Mouse (Mus musculus) CH12.LX (cell line): ENCODE results near the gene Slc19a2. TPM values are rescaled to one million over a fixed set of nuclear protein-coding genes. Genes with fewer than 3 reads are reported as not detected.

Experiments
- DNase-seq: peaks from one replicate; pipeline ENCODE4 v3.0.0-alpha.2; 2013; ENCODE audit errors: extremely low read depth
- H3K27ac ChIP-seq: 2 replicates; pipeline ENCODE4 v1.5.1; 2012; ENCODE audit warnings: low read depth, mild to moderate bottlenecking, control low read depth, moderate library complexity; ENCODE audit not compliant: insufficient read depth
- H3K27me3 ChIP-seq: replicated peaks from 2 replicates; pipeline ENCODE3; 2012; ENCODE audit warnings: inconsistent platforms
- H3K36me3 ChIP-seq, 2 experiments: replicated peaks in 1 of 2; 2 replicates each; pipeline versions ENCODE3 to v1.6.1; 2012; ENCODE audit warnings: inconsistent platforms in 1 of 2, low read length in 1 of 2, mild to moderate bottlenecking in 1 of 2, mixed read lengths in 1 of 2, moderate library complexity in 1 of 2; ENCODE audit not compliant: control insufficient read depth in 1 of 2, insufficient read depth in 1 of 2
- H3K4me1 ChIP-seq, 2 experiments: 2 replicates each; pipeline ENCODE4 v1.6.1; 2012; ENCODE audit warnings: inconsistent platforms in 1 of 2, moderate library complexity in 1 of 2; ENCODE audit not compliant: insufficient read depth in 2 of 2, control insufficient read depth in 1 of 2
- H3K4me2 ChIP-seq: 2 replicates; pipeline ENCODE4 v1.6.1; 2012; ENCODE audit warnings: low read depth, mild to moderate bottlenecking, control low read depth; ENCODE audit not compliant: poor library complexity, insufficient read depth, severe bottlenecking
- H3K4me3 ChIP-seq, 3 experiments: fragments of 150-350 bp in 1 of 3; sonication (generic) in 1 of 3; replicated peaks in 1 of 3; 2 replicates each; pipeline versions ENCODE3 to v1.5.1; 2011 to 2012; ENCODE audit warnings: low read depth in 2 of 3, low read length in 2 of 3, mild to moderate bottlenecking in 2 of 3, moderate library complexity in 2 of 3, control low read depth in 1 of 3, improper control_type of control experiment in 1 of 3, inconsistent platforms in 1 of 3, mixed read lengths in 1 of 3; ENCODE audit not compliant: poor library complexity in 1 of 3
- H3K79me2 ChIP-seq: replicated peaks from 2 replicates; pipeline ENCODE4 v1.6.1; 2012; ENCODE audit warnings: mild to moderate bottlenecking, moderate library complexity; ENCODE audit not compliant: control insufficient read depth, poor library complexity, insufficient read depth, severe bottlenecking; ENCODE audit errors: extremely low read depth
- H3K9ac ChIP-seq: 2 replicates; pipeline ENCODE4 v1.6.1; 2012; ENCODE audit warnings: low read depth, mild to moderate bottlenecking, control low read depth, moderate library complexity; ENCODE audit not compliant: insufficient read depth
- H3K9me3 ChIP-seq: replicated peaks from 2 replicates; pipeline ENCODE3; 2012; ENCODE audit warnings: low read length, inconsistent platforms, mixed read lengths
- BHLHE40 ChIP-seq: IDR thresholded peaks from 2 replicates; pipeline ENCODE4 v1.6.1; 2011; ENCODE audit warnings: mild to moderate bottlenecking, low read depth, low read length, improper control_type of control experiment
- CTCF ChIP-seq, 2 experiments: IDR thresholded peaks in 1 of 2; conservative IDR thresholded peaks in 1 of 2; 2 replicates each; pipeline ENCODE4 v1.5.1; 2011 to 2012; ENCODE audit warnings: low read depth in 2 of 2, low read length in 2 of 2, improper control_type of control experiment in 1 of 2, inconsistent platforms in 1 of 2, mild to moderate bottlenecking in 1 of 2, moderate library complexity in 1 of 2
- E2F4 ChIP-seq: IDR thresholded peaks from 2 replicates; pipeline ENCODE4 v1.6.1; 2011; ENCODE audit warnings: low read depth, low read length, improper control_type of control experiment; ENCODE audit not compliant: insufficient replicate concordance
- EP300 ChIP-seq: IDR thresholded peaks from 2 replicates; pipeline ENCODE4 v1.6.1; 2011; ENCODE audit warnings: low read length, improper control_type of control experiment
- ETS1 ChIP-seq: conservative IDR thresholded peaks from 2 replicates; pipeline ENCODE4 v1.6.1; 2012; ENCODE audit warnings: low read depth, mild to moderate bottlenecking, inconsistent platforms, low read length, improper control_type of control experiment, moderate library complexity
- GABPA ChIP-seq: IDR thresholded peaks from 2 replicates; pipeline ENCODE4 v1.6.1; 2012; ENCODE audit warnings: low read depth, low read length, improper control_type of control experiment, inconsistent platforms; ENCODE audit not compliant: insufficient replicate concordance
- JUND ChIP-seq: conservative IDR thresholded peaks from 2 replicates; pipeline ENCODE4 v1.6.1; 2011; ENCODE audit warnings: low read depth, low read length, improper control_type of control experiment
- MEF2A ChIP-seq: IDR thresholded peaks from 2 replicates; pipeline ENCODE4 v1.6.1; 2014; ENCODE audit warnings: low read depth, mild to moderate bottlenecking, inconsistent platforms, low read length, improper control_type of control experiment, borderline replicate concordance
- NRF1 ChIP-seq: IDR thresholded peaks from 2 replicates; pipeline ENCODE4 v1.6.1; 2014; ENCODE audit warnings: low read depth, mild to moderate bottlenecking, inconsistent platforms, low read length, improper control_type of control experiment, moderate library complexity
- PAX5 ChIP-seq: IDR thresholded peaks from 2 replicates; pipeline ENCODE4 v1.6.1; 2012; ENCODE audit warnings: low read length, inconsistent platforms, mixed read lengths
- POLR2A ChIP-seq: IDR thresholded peaks from 2 replicates; pipeline ENCODE4 v1.6.1; 2011; ENCODE audit warnings: low read depth, mild to moderate bottlenecking, improper control_type of control experiment, low read length
- POLR2AphosphoS2 ChIP-seq: IDR thresholded peaks from 2 replicates; pipeline ENCODE4 v1.6.1; 2011; ENCODE audit warnings: low read depth, low read length, improper control_type of control experiment
- SIN3A ChIP-seq: IDR thresholded peaks from 2 replicates; pipeline ENCODE4 v1.6.1; 2012; ENCODE audit warnings: low read length, improper control_type of control experiment, inconsistent platforms
- TBP ChIP-seq: conservative IDR thresholded peaks from 2 replicates; pipeline ENCODE4 v1.6.1; 2011; ENCODE audit warnings: low read depth, low read length, improper control_type of control experiment
- TCF12 ChIP-seq: IDR thresholded peaks from 2 replicates; pipeline ENCODE4 v1.6.1; 2014; ENCODE audit warnings: low read depth, mild to moderate bottlenecking, inconsistent platforms, low read length, improper control_type of control experiment
- UBTF ChIP-seq: IDR thresholded peaks from 2 replicates; pipeline ENCODE4 v1.6.1; 2012; ENCODE audit warnings: low read depth, mild to moderate bottlenecking, inconsistent platforms, low read length, improper control_type of control experiment, moderate library complexity
- ZC3H11A ChIP-seq: IDR thresholded peaks from 2 replicates; pipeline ENCODE4 v1.6.1; 2012; ENCODE audit warnings: low read depth, mild to moderate bottlenecking, inconsistent platforms, low read length, improper control_type of control experiment
- ZKSCAN1 ChIP-seq: IDR thresholded peaks from 2 replicates; pipeline ENCODE4 v1.6.1; 2012; ENCODE audit warnings: low read depth, inconsistent platforms, low read length, improper control_type of control experiment, borderline replicate concordance
- dilution Hi-C: fragments of 300-500 bp; cut with MboI; formaldehyde crosslinking; loops from 2 replicates; pipeline ENCODE4 v1.14.3; 2020; ENCODE audit warnings: low sequenced_read_pairs; ENCODE audit not compliant: extremely low pct_unique_long_range_greater_than_20kb, extremely low pct_ligation_motif_present
- in situ Hi-C: fragments of 300-500 bp; cut with MboI; formaldehyde crosslinking; loops from 3 replicates; pipeline ENCODE4 v1.14.3; 2019; ENCODE audit warnings: low sequenced_read_pairs, low pct_ligation_motif_present, low pct_unique_long_range_greater_than_20kb, mixed read lengths
- polyA plus RNA-seq: library from polyadenylated mRNA; unstranded; fragments of >175 nt; gene quantifications from 2 replicates; pipeline ENCODE4 v1.2.1, GENCODE M21; 2012; ENCODE audit warnings: low read depth; ENCODE audit not compliant: insufficient read length
- total RNA-seq, 2 experiments: library from RNA; depleted of rRNA; stranded (reverse); fragments of 300-350 nt in 1 of 2; fragments of >200 nt in 1 of 2; gene quantifications; 2 replicates each; pipeline ENCODE4 v1.2.3; 2012 to 2014

The Slc19a2 gene
- total and polyA plus RNA-seq, 3 experiments, result 11.6 to 28.4 (median 16.8) TPM

DNA sequence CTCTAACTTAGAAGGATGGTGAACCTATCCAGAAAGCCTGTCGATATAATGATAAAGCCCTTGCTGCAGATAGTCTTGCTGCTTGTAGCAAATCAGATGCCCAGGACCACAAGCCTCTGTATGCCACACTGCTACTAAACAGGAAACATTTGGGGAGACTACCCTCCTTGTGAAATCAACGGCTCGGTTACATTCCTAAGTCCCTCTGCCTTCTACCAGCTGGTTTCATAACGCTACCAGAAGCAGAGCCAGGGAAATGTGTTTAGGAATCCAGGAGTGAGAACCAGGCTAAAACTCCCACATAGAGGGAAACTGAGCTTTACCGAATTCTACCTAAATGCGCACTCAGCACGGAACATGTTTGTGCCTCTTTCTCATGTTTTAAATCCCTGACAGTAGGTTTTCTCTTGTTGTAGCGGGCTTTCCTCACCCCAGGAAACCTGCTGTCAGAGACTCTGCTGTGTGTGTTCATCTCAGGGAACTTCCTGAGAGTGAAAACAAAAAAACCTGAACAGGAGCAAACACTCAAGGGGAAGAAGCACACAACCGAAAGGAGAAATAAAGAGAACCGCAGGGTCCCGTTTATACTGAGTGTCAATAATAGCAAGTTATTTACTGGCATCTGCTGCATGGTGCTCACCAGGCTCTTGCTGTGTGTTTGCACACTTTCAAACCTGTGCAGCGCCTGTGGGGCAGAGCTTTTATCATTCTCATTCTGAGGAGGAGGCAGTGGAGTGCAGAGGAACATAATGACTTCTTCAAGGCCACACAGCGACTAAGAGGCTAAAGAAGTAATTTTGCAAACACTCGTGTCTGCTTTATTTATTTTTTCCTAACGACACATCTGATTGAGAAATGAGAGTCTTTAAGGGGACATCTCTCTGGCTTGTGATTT lies 30.8 kb upstream of the Slc19a2 start:
- Histone ChIP-seq H3K79me2 (no peaks in the 10 kb centered on the region), H3K9me3 (no peaks in the 10 kb centered on the region), H3K27me3 (no peaks in the 10 kb centered on the region), H3K9ac (0 out of 2 replicates have a peak overlapping the region, but pooled peaks have one; percentile 3), H3K27ac (no peak overlapping the region), H3K36me3 (no peaks in the 10 kb centered on the region), H3K4me3 (no peak overlapping the region), H3K4me1 (no peaks in the 10 kb centered on the region; a peak in 1 of 4 replicates), H3K4me2 (peak overlapping the region; percentile 80)
- DNase-seq, result no peak
- in situ Hi-C loops (no loop called here), dilution Hi-C loops (no loop called here)
- TF ChIP-seq BHLHE40, result peak; percentile 14; the same call in 1 of the 2 replicates
- no peak for TF ChIP-seq PAX5
- no peak for TF ChIP-seq POLR2AphosphoS2
- TF ChIP-seq E2F4, result no peak
- no peak for TF ChIP-seq ZC3H11A

- Histone ChIP-seq H3K9me3 (no peaks in the 10 kb centered on the region), H3K36me3 (no peaks in the 10 kb centered on the region), H3K27ac (no peak overlapping the region), H3K4me2 (no peak overlapping the region), H3K9ac (no peak overlapping the region), H3K27me3 (no peaks in the 10 kb centered on the region), H3K79me2 (no peaks in the 10 kb centered on the region), H3K4me3 (no peak overlapping the region), H3K4me1 (no peaks in the 10 kb centered on the region; a peak in 1 of 4 replicates)
- in situ Hi-C loops, result no loop called here
- dilution Hi-C loops, result no loop called here
- DNase-seq, result no peak
- TF ChIP-seq EP300, result no peak
- no peak for TF ChIP-seq JUND
- no peak for TF ChIP-seq TBP
- TF ChIP-seq NRF1, result no peak
- no peak for TF ChIP-seq ZKSCAN1
- no peak for TF ChIP-seq PAX5
- TF ChIP-seq BHLHE40, result no peak
- no peak for TF ChIP-seq MEF2A
- TF ChIP-seq TCF12, result no peak
- TF ChIP-seq ETS1, result no peak
- no peak for TF ChIP-seq CTCF (conservative IDR thresholded peaks at IDR 0.05 in 1 of 2, IDR thresholded peaks at IDR 0.05 in 1 of 2; ENCODE audit: low read depth in 2 of 2, low read length in 2 of 2)
- TF ChIP-seq GABPA, result no peak
- no peak for TF ChIP-seq POLR2A
- no peak for TF ChIP-seq SIN3A
- no peak for TF ChIP-seq POLR2AphosphoS2
- TF ChIP-seq UBTF, result no peak
These were observed 28.6 kb upstream of the Slc19a2 start for GRCm38 (mm10) chr1:164220261-164220660.
